Mouse (Mus musculus) MN1 (cell line): ENCODE measurements at regions not wholly inside any gene's neighbourhood (a gene's known extent, or its start where the extent isn't known, plus 50 kb on each side); places are given as distances from the start of the nearest gene placed in this dataset.

Experiments used
- DNase-seq: peaks from one replicate; pipeline ENCODE4 v3.0.0-alpha.2; 2016; ENCODE audit warnings: low spot score

- DNase-seq: no peak
These were observed 270.1 kb upstream of the Tbx3 start for GRCm38 (mm10) chr5:119400223-119400935.

- DNase-seq: no peak
These were observed 268.6 kb upstream of the Tbx3 start for GRCm38 (mm10) chr5:119401915-119402314.

- DNase-seq: no peak
These were observed 267.8 kb upstream of the Tbx3 start for GRCm38 (mm10) chr5:119402651-119403050.

- DNase-seq: peak; percentile 12
These were observed 259.5 kb upstream of the Tbx3 start for GRCm38 (mm10) chr5:119410966-119411365.

GRCm38 (mm10) chr5:119415835-119416234 lies 254.6 kb upstream of the Tbx3 start:
- DNase-seq: no peak

- DNase-seq: no peak
These were observed 252.0 kb upstream of the Tbx3 start for GRCm38 (mm10) chr5:119418486-119418885.

GRCm38 (mm10) chr5:119427511-119428019 lies 242.9 kb upstream of the Tbx3 start:
- DNase-seq: no peak

- DNase-seq: no peak
These were observed 239.2 kb upstream of the Tbx3 start for GRCm38 (mm10) chr5:119431271-119431756.

GRCm38 (mm10) chr5:119434572-119434971 lies 235.9 kb upstream of the Tbx3 start:
- no peak for DNase-seq

GRCm38 (mm10) chr5:119448494-119448893 lies 222.0 kb upstream of the Tbx3 start:
- no peak for DNase-seq

- DNase-seq: no peak
These were observed 221.3 kb upstream of the Tbx3 start for GRCm38 (mm10) chr5:119449166-119449565.

- DNase-seq: no peak
These were observed 210.7 kb upstream of the Tbx3 start for GRCm38 (mm10) chr5:119459751-119460150.

- no peak for DNase-seq
These were observed 207.6 kb upstream of the Tbx3 start for GRCm38 (mm10) chr5:119462659-119463530.

- no peak for DNase-seq
These were observed 205.9 kb upstream of the Tbx3 start for GRCm38 (mm10) chr5:119464553-119464952.

GRCm38 (mm10) chr5:119467346-119468085 lies 203.0 kb upstream of the Tbx3 start:
- DNase-seq: no peak

GRCm38 (mm10) chr5:119477926-119478325 lies 192.5 kb upstream of the Tbx3 start:
- DNase-seq: no peak

- DNase-seq: no peak
These were observed 192.1 kb upstream of the Tbx3 start for GRCm38 (mm10) chr5:119478331-119478730.

- DNase-seq: no peak
These were observed 190.0 kb upstream of the Tbx3 start for GRCm38 (mm10) chr5:119480191-119481190.

GRCm38 (mm10) chr5:119483706-119484105 lies 186.8 kb upstream of the Tbx3 start:
- DNase-seq: no peak

- no peak for DNase-seq
These were observed 184.3 kb upstream of the Tbx3 start for GRCm38 (mm10) chr5:119486196-119486595.

- no peak for DNase-seq
These were observed 183.3 kb upstream of the Tbx3 start for GRCm38 (mm10) chr5:119487184-119487583.
